Mouse (Mus musculus) granulocyte monocyte progenitor cell, adult 5-6 weeks (primary cell): ENCODE measurements around the gene Phf21b. TPM values are rescaled to one million over a fixed set of nuclear protein-coding genes. Genes with fewer than 3 reads are reported as not detected.
A peak's percentile ranks its signal among the peaks of the same experiment; 100 is the strongest.

ENCODE experiments used
- ATAC-seq: replicated peaks from 2 replicates; pipeline ENCODE4 v1.8.0; 2016; ENCODE audit warnings: mild to moderate bottlenecking, moderate TSS enrichment, inconsistent platforms; ENCODE audit not compliant: poor library complexity, severe bottlenecking
- total RNA-seq, 2 experiments: library from RNA; stranded (forward) in 1 of 2; stranded (reverse) in 1 of 2; fragments of 200-712, 200-1000 nt in 1 of 2; fragments of >200 nt in 1 of 2; fragmentation: Nextera tagmentation in 1 of 2; gene quantifications; 2 replicates each; pipeline ENCODE4 v1.2.3; 2014 to 2017

Phf21b gene
- total RNA-seq, 2 experiments from 2014 or later = 2.5 TPM; not detected in 1

DNA sequence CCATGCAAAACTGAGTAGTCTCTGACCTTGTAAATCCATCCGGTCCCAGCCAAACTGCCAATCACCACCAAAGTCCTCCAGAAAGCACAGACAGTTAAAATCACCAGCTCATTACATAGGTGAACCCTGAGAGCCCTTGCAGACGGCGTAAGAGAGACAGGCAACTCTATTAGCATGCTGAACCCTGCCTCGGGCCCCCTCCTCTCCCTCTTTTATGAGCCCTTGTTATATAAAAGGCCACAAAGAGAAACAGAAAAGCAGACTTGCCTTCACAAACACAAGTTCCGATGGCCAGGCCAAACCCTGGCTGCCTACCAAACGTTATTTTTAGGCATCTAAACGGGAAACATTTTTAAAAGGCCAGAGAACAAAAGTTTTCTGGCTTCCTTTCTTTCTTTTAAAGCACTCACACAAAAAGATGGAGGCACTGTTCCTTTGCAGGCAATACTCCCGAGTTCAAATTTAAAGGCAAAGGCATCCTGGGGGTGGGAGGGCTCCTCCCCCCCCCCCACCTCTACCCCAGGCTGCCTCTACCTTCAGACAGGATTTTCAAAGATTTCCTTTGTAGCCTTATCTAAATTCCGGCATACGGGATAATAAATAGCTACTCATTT lies 3.3 kb downstream of the Phf21b start:
- ATAC-seq = no peak

DNA sequence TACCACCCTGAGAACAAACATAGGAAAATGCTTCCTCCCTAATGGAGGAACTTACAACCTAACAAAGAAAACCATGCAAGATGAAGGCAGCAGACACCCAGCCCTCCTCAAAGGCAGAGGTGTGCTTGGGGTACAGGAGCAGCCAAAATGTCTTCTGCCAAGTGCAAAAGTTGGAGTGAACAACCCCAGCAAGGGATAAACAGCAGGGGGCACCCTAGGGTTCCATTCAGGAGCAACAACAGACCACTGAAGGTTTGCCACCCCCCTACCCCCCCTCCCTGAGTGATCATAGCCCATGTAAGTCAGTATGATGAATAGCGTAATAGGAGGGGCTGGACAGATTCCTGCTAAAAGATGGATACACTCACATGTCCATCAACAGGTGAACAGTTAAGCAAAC lies 5.5 kb downstream of the Phf21b start:
- ATAC-seq = no peak

- ATAC-seq = no peak
These were observed 9.6 kb downstream of the Phf21b start for GRCm38 (mm10) chr15:84846216-84846615.

DNA sequence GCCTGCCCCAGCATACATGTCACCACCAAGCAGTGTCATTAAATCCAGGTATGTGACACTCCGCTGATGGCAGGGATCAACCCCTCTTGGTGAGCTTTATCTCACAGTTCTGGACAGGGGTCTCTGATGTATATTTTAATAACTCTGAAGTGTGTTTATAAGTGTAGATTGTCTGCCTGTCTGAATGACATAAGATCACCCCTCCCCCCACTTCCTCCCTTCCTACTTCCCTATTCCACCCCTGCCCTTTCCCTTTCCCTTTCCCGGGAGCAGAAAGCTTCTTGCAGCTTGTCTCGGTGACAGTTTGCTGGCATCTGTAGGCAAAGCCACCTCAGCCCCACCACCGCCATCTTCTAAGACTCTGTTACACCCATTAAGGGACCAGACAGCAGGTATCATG lies 11.0 kb downstream of the Phf21b start:
- no peak for ATAC-seq

- ATAC-seq = no peak
These were observed 12.8 kb downstream of the Phf21b start for GRCm38 (mm10) chr15:84843034-84843433.

DNA sequence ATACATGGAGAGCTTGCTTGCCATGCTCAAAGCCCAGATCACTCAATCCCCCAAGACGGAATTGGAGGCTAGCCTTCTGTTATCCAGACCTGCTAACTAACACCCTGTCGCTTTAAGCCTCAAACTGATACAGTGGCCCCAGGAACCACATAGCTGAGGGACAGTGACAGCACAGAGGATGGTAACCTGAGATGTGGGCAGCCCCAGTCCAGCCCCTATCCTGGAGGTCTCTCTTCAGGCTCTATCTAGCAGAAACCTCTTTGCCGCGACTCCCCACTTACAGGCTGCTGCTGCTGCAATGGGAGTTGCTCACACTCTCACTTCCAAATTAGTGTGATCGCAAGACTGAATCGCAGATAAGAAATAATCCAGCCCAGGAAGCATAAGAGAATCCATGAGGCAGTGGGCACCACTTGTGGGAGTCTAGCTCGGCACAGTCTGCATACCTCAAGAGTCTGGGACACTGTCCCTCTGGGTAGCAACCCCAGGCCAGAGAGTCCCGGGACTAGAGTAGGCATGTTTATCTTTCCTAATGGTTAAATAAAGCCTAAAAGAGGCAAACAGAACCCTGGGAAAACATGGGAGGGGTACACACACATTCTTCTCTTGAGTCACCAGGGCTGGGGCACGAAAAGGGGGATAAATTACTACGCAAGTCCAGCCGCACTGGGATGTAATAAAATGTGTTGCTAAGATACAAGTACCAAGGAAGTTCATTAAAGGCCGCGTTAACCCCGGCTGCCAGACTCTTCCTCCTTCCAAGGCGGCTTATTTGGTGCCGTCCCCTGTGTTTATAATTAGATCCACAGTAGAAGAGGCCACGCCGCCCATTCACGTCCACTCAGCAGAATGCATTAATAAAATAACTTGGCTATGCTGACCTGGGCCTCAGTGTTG lies 13.7 kb downstream of the Phf21b start:
- no peak for ATAC-seq

DNA sequence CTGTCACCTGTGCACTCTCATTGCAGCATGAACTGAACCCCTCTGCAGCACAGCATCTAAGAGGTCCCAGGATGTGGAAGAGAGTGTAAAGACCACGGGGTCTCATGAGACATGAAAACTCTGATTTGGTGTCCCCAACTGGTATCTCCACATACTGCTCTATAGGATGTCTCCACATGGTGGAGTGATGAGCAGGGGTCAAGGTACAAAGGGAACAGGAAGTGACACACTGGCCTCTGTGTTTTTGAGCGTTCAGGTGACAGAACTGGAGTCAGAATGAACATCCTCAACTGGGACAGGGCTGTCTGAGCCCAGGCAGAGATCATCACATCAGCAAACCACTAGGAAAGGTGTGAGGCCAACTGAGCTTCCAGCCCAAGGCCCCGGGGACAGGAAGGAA lies 15.3 kb downstream of the Phf21b start:
- ATAC-seq = no peak

GRCm38 (mm10) chr15:84839521-84839920 lies 16.3 kb downstream of the Phf21b start:
- ATAC-seq = no peak

GRCm38 (mm10) chr15:84837896-84838295 lies 18.0 kb downstream of the Phf21b start:
- ATAC-seq = no peak

- peak; percentile 99 for ATAC-seq
These were observed 26.4 kb downstream of the Phf21b start for GRCm38 (mm10) chr15:84829416-84829815.

GRCm38 (mm10) chr15:84828603-84829002 lies 27.2 kb downstream of the Phf21b start:
- ATAC-seq = no peak

- ATAC-seq = no peak
These were observed 32.8 kb downstream of the Phf21b start for GRCm38 (mm10) chr15:84823086-84823485.

GRCm38 (mm10) chr15:84820811-84821210 lies 35.0 kb downstream of the Phf21b start:
- ATAC-seq = no peak

- no peak for ATAC-seq
These were observed 37.6 kb downstream of the Phf21b start for GRCm38 (mm10) chr15:84818284-84818683.

- no peak for ATAC-seq
These were observed 38.3 kb downstream of the Phf21b start for GRCm38 (mm10) chr15:84817589-84817988.

DNA sequence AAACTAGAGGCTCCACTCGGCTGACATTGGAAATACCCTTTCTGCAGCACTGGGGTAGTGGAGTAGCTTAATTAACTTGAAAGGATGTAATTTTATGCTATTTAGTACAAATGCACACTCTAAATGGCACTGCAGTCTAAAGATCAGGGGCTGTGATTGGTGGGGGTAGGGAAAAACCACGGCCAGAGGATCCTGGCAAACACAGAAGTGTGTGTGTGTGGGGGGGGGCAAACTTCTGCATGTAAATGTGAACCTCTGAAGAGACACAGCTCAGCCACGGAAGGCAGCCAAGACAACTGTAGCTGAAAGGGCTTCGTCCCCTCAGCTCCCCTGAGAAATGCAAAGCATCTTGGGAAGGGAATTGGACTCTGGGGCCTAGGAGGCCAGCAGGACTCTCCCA lies 40.7 kb downstream of the Phf21b start:
- ATAC-seq = no peak

- no peak for ATAC-seq
These were observed 43.0 kb downstream of the Phf21b start for GRCm38 (mm10) chr15:84812831-84813357.

- no peak for ATAC-seq
These were observed 44.7 kb downstream of the Phf21b start for GRCm38 (mm10) chr15:84811126-84811525.

DNA sequence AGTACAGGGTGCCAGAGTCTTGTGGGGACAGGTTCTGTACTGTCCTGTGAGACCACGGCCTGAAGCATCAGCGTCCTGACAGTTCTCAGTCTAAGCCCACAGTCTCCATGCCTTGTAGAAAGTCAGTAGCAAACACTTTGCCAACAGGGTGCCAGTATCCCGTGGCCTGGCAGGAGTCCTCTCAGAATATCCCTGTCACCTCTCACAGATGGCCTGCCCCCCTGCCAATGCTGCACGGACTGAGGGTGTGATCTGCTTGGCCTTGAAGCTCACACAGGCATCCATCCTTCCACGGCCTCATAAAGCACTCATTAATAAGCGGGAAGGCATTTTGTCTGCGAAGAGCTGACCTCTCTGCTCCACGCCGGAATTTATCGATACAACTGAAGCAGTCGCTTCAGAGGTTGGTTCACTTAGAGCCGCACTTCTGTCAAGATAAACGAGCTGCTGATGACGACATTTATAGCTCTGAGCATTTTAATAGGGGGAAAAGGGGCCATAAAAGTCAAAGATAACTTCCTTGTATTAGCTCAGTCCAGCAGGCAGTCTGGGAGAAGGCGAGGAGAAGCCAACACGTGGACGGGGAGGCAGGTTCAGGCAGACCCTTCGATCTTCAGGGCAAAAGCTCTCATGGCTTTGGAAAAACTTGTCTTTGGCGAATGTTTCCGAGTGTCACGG lies 46.4 kb downstream of the Phf21b start:
- no peak for ATAC-seq

GRCm38 (mm10) chr15:84803685-84804084 lies 52.2 kb downstream of the Phf21b start:
- no peak for ATAC-seq

DNA sequence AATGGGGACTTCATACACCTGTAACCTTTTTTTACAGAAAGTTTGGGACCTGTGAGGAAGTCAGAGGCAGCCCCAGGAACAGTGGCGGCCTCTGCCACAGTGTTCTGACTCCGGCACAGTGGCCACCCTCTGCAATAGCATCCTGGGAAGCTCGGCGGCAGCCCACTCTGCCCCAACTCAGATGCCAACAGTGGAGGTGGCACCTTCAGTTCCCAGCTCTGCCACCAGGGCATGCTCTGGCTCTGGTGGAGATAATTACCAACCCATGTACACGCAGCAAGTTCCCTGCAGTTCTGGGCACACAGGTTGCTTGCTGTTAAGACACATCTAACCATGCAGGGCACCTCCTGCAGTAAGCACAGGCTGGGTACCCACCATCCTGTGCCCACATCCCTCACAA lies 55.7 kb downstream of the Phf21b start:
- ATAC-seq = no peak
